In genomic region chr15:100082052-100082451, GRCm38 (mm10) we compare ENCODE assay signal across 10 mouse cellular contexts. TPM values are rescaled to one million over a fixed set of nuclear protein-coding genes. Genes with fewer than 3 reads are reported as not detected.
DNase-seq lines count a peak whose midpoint lies in the region; ATAC-seq and TF ChIP-seq lines count a peak whose summit lies in the region.
"Had no signal": no experiment of that assay in that cellular context is flagged by ENCODE, and none has a peak within 500 bp of the region (broad histone marks: within the 10 kb centered on the region; RNA-seq: fewer than 3 reads in every experiment).

No protein-coding gene starts in this region.

- no peak overlapping the region for H3K4me2 ChIP-seq in heart, embryonic 11.5 days
- H3K4me2 ChIP-seq in lung, embryonic 15.5 days: no peak overlapping the region
- no peak overlapping the region for H3K4me2 ChIP-seq in forebrain, postnatal 0 days (ENCODE audit: low read depth)

- H3K9ac ChIP-seq in heart, embryonic 11.5 days (ENCODE audit: low read depth, low read length): no peak overlapping the region
- no peak overlapping the region for H3K9ac ChIP-seq in lung, embryonic 15.5 days
- no peak overlapping the region for H3K9ac ChIP-seq in forebrain, postnatal 0 days

- H3K36me3 ChIP-seq in heart, embryonic 11.5 days (ENCODE audit: control insufficient read depth, insufficient read depth, low read length): no peaks in the 10 kb centered on the region
- no peaks in the 10 kb centered on the region for H3K36me3 ChIP-seq in lung, embryonic 15.5 days
- no peaks in the 10 kb centered on the region for H3K36me3 ChIP-seq in forebrain, postnatal 0 days (ENCODE audit: insufficient read depth)

- ATAC-seq in heart, embryonic 11.5 days (replicated peaks; ENCODE audit: insufficient number of reproducible peaks, low FRiP score, low TSS enrichment): no peak
- peak; percentile 68 for ATAC-seq in lung, embryonic 15.5 days (ENCODE audit: borderline replicate concordance, extremely low read depth, low FRiP score, low TSS enrichment)
- ATAC-seq in forebrain, postnatal 0 days: no peak
- ATAC-seq: activated CD4-positive, CD25-positive, alpha-beta regulatory T cell, adult 4 months had no signal

- no peak overlapping the region for H3K4me3 ChIP-seq in heart, embryonic 11.5 days (ENCODE audit: low read depth, low read length)
- no peak overlapping the region for H3K4me3 ChIP-seq in lung, embryonic 15.5 days
- no peak overlapping the region for H3K4me3 ChIP-seq in forebrain, postnatal 0 days (ENCODE audit: low read depth, low read length)
- H3K4me3 ChIP-seq in olfactory bulb, adult 2 months (ENCODE audit: insufficient read depth, low read depth, low read length): no peak overlapping the region
- H3K4me3 ChIP-seq: erythroblast, embryonic 14.5 days had no signal

- intact Hi-C loops in heart, postnatal 10 days (cut with DNase I): no loop called here

- peaks cover 17% of the 10 kb centered on the region for H3K4me1 ChIP-seq in heart, embryonic 11.5 days (ENCODE audit: control insufficient read depth, insufficient read depth, low read length)
- H3K4me1 ChIP-seq in lung, embryonic 15.5 days: peaks cover 22% of the 10 kb centered on the region
- H3K4me1 ChIP-seq in forebrain, postnatal 0 days (ENCODE audit: insufficient read depth): peaks cover 13% of the 10 kb centered on the region; the same call in 1 of the 2 replicates
- peaks cover 25% of the 10 kb centered on the region for H3K4me1 ChIP-seq in olfactory bulb, adult 2 months (ENCODE audit: control insufficient read depth, insufficient read depth, low read length)

- 0 out of 2 replicates have a peak overlapping the region, but pooled peaks have one; percentile 22 for H3K27ac ChIP-seq in heart, embryonic 11.5 days (ENCODE audit: low read depth, low read length)
- H3K27ac ChIP-seq in lung, embryonic 15.5 days: peak overlapping the region; percentile 60
- 0 out of 2 replicates have a peak overlapping the region, but pooled peaks have one; percentile 35 for H3K27ac ChIP-seq in forebrain, postnatal 0 days (ENCODE audit: low read depth, low read length)
- H3K27ac ChIP-seq in olfactory bulb, adult 2 months (ENCODE audit: insufficient read depth, low read depth, low read length): peak overlapping the region; percentile 53

- no peaks in the 10 kb centered on the region for H3K9me3 ChIP-seq in heart, embryonic 11.5 days (replicated peaks; ENCODE audit: control insufficient read depth, low read length)
- no peaks in the 10 kb centered on the region for H3K9me3 ChIP-seq in lung, embryonic 15.5 days
- no peaks in the 10 kb centered on the region for H3K9me3 ChIP-seq in forebrain, postnatal 0 days (ENCODE audit: low read length)

- WGBS in heart, embryonic 11.5 days (ENCODE audit: insufficient replicate concordance): 72% methylated on average over 8 of the region's 8 CpGs
- WGBS in lung, embryonic 15.5 days: 39% methylated on average over 8 of the region's 8 CpGs
- 58% methylated on average over 8 of the region's 8 CpGs for WGBS in forebrain, postnatal 0 days
- WGBS in olfactory bulb, adult 2 months: 44% methylated on average over 8 of the region's 8 CpGs

- no peaks in the 10 kb centered on the region for H3K27me3 ChIP-seq in heart, embryonic 11.5 days (ENCODE audit: control insufficient read depth, insufficient read depth, low read length)
- no peaks in the 10 kb centered on the region for H3K27me3 ChIP-seq in lung, embryonic 15.5 days
- H3K27me3 ChIP-seq in forebrain, postnatal 0 days (ENCODE audit: insufficient read depth, low read length): no peaks in the 10 kb centered on the region

- no peak for TF ChIP-seq POLR2A in olfactory bulb, adult 2 months (IDR thresholded peaks at IDR 0.05; ENCODE audit: insufficient read depth, low read depth, low read length)

- no peak for DNase-seq in heart, postnatal 10 days
- DNase-seq in lung, postnatal 14 days: no peak
- DNase-seq in forebrain, postnatal 0 days: no peak
- no peak for DNase-seq in retina, postnatal 1 day
- no peak for DNase-seq in layer of hippocampus, adult 9-11 months

- no peak for TF ChIP-seq CTCF in forebrain, postnatal 0 days (IDR thresholded peaks at IDR 0.05; ENCODE audit: low read depth)
- no peak for TF ChIP-seq CTCF in olfactory bulb, adult 2 months (IDR thresholded peaks at IDR 0.05; ENCODE audit: insufficient read depth, low read depth, low read length)

RNA-seq across cellular contexts. Expression of gene Dip2b, which starts 43.6 kb away (rescaled TPM):
- polyA plus RNA-seq in heart, embryonic 11.5 days (2014; fragmentation: Nextera tagmentation; extraction: Ambion mirVana): 16.6 and 17.6 TPM in 2 replicates
- 10 to 100 TPM; 32.3 to 34.3 TPM for total RNA-seq in heart, postnatal 10 days (2021)
- polyA plus RNA-seq in lung, embryonic 15.5 days (2015; fragmentation: Nextera tagmentation; extraction: Ambion mirVana): 9.1 and 10.5 TPM in 2 replicates
- total RNA-seq in forebrain, postnatal 0 days (2014; rRNA removed): 29.3 and 40.6 TPM in 2 replicates
- polyA plus RNA-seq in forebrain, postnatal 0 days (2015; fragmentation: Nextera tagmentation; extraction: Ambion mirVana): 4.7 and 8.3 TPM in 2 replicates
- 51.2 TPM in 1 of 2 replicates, not detected in the other for polyA plus RNA-seq in olfactory bulb, adult 2 months (2012; ENCODE audit: insufficient read depth, insufficient read length, low replicate concordance, missing spikeins)
